Mouse (Mus musculus) hindbrain, postnatal 0 days (tissue): ENCODE measurements around the gene Mocs2. TPM values are rescaled to one million over a fixed set of nuclear protein-coding genes. Genes with fewer than 3 reads are reported as not detected.
A peak's percentile ranks its signal among the peaks of the same experiment; 100 is the strongest.

Source experiments
- ATAC-seq: fragments of 200-750 bp; cut with Nextera tagmentation; 2 replicates; pipeline ENCODE4 v1.8.0; 2017; ENCODE audit warnings: mild to moderate bottlenecking, moderate TSS enrichment, moderate library complexity
- DNase-seq: peaks from one replicate; pipeline ENCODE4 v3.0.0-alpha.2; 2015; ENCODE audit warnings: low spot score
- H3K27ac ChIP-seq: fragments of 300-500 bp; sonication (generic); 2 replicates; pipeline ENCODE4 v1.5.1; 2014; ENCODE audit warnings: mild to moderate bottlenecking
- H3K27me3 ChIP-seq: fragments of 300-500 bp; sonication (generic); 2 replicates; pipeline ENCODE4 v1.6.1; 2014; ENCODE audit warnings: low read length, mixed read lengths; ENCODE audit not compliant: insufficient read depth
- H3K36me3 ChIP-seq: fragments of 300-500 bp; sonication (generic); 2 replicates; pipeline ENCODE4 v1.6.1; 2014; ENCODE audit warnings: low read length, mixed read lengths; ENCODE audit not compliant: insufficient read depth
- H3K4me1 ChIP-seq: fragments of 300-500 bp; sonication (generic); 2 replicates; pipeline ENCODE4 v1.6.1; 2014; ENCODE audit warnings: antibody characterized with exemption, low read length, mixed read lengths; ENCODE audit not compliant: insufficient read depth
- H3K4me2 ChIP-seq: fragments of 300-500 bp; sonication (generic); 2 replicates; pipeline ENCODE4 v1.6.1; 2014; ENCODE audit warnings: low read depth, mild to moderate bottlenecking, low read length, moderate library complexity, mixed read lengths
- H3K4me3 ChIP-seq: fragments of 300-500 bp; sonication (generic); 2 replicates; pipeline ENCODE4 v1.5.1; 2014; ENCODE audit warnings: low read length
- H3K9ac ChIP-seq: fragments of 300-500 bp; sonication (generic); replicated peaks from 2 replicates; pipeline ENCODE4 v1.6.1; 2014; ENCODE audit warnings: mild to moderate bottlenecking, low read length, moderate library complexity, mixed read lengths
- H3K9me3 ChIP-seq: fragments of 300-500 bp; sonication (generic); 2 replicates; pipeline ENCODE4 v1.6.1; 2016; ENCODE audit warnings: low read length, mixed read lengths
- CTCF ChIP-seq: IDR thresholded peaks from 2 replicates; pipeline ENCODE4 v1.5.1; 2016; ENCODE audit warnings: antibody characterized with exemption, control low read depth, low read depth
- WGBS: fragments of 180-500 bp; shearing (Covaris S2); extraction: QIAGEN DNeasy Blood & Tissue Kit; methylation state at CpG from one replicate; pipeline ENCODE4 v1.1.7; 2014; 5-methylcytosine and 5-hydroxymethylcytosine counted together
- polyA plus RNA-seq: library from polyadenylated mRNA; unstranded; fragments of >200 nt; fragmentation: Nextera tagmentation; extraction: Ambion mirVana; gene quantifications from 2 replicates; pipeline ENCODE4 v1.2.1, GENCODE M21; 2015
- total RNA-seq: library from RNA; depleted of rRNA; stranded (reverse); fragments of >200 nt; gene quantifications from 2 replicates; pipeline ENCODE4 v1.2.3, GENCODE M21; 2014; rRNA removed

The Mocs2 gene
- 31.4 and 47.2 TPM in 2 replicates for total RNA-seq
- 142 and 147 TPM in 2 replicates for polyA plus RNA-seq

DNA sequence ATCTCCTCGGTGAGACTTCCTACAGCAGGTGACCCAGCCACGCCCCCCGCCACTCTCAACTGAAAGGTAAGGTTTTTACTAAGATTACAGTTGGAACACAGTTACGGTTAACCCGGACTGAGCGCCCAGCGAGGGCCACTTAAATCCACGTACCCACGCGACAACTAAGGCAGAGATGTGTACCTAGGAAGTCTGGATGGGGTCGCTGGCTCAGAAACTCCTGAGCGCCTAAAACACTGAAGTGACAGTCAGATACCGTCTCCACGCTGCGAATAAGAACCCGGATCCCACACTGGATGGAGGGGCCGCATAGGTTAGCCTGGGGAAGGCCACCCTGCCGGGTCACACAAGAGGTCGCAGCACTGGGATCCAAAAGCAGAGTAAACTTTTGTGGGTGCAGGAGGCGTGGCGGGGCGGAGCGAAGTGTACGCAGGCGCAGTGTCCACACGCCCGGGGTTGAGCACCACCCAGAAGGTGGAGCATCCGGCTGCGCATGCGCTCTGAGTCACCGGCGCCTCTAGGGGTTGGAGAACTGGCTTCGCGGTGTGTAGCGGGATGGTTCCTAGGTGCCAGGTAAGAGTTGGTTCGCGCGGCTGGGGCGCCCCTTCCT is at the start of gene Mocs2:
TSS of gene Mocs2 (plus strand) at position 486 of the 610 bp plus-strand sequence.
- Histone ChIP-seq H3K9me3 (no peaks in the 10 kb centered on the region), H3K27me3 (no peaks in the 10 kb centered on the region), H3K27ac (no peak within 1 kb of the TSS), H3K4me1 (no peaks in the 10 kb centered on the region), H3K4me3 (peak within 1 kb of the TSS; percentile 82), H3K36me3 (no peaks in the 10 kb centered on the region; the same call in 1 of the 2 replicates), H3K9ac (peak within 1 kb of the TSS; percentile 58), H3K4me2 (peak within 1 kb of the TSS; percentile 95)
- ATAC-seq, result peak; percentile 99
- peak; percentile 98 for DNase-seq
- WGBS, result under 1% methylated on average over 39 of the region's 39 CpGs
- peak; percentile 54 for TF ChIP-seq CTCF

DNA sequence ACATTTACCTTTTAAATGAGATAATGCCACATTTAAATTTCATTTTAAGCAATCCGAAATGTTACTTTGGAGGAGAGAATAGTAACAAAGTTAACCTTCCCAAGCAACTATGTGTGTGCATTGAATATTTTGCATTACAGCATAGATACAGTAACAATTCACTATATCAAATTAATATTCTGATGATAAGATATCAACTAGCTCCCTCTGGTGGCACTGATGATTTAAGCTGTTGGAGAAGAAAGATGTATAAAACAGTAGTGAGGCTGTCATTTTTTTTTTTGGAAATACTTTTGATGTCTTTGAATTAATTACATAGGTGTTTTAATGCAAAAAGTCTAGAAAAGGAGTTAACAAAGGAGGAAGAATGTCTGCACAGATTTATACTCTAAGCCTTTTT is 26.5 kb upstream of the Mocs2 start:
- no peak for ATAC-seq
- H3K4me3 ChIP-seq, result no peak overlapping the region
- TF ChIP-seq CTCF, result peak; percentile 66
- H3K9me3 ChIP-seq, result no peaks in the 10 kb centered on the region
- H3K27me3 ChIP-seq, result no peaks in the 10 kb centered on the region
- WGBS, result 80% methylated on average over 1 of the region's 1 CpGs
- H3K4me2 ChIP-seq, result no peak overlapping the region
- H3K27ac ChIP-seq, result no peak overlapping the region
- no peak overlapping the region for H3K9ac ChIP-seq
- peak; percentile 79 for DNase-seq
- H3K4me1 ChIP-seq, result no peaks in the 10 kb centered on the region
- H3K36me3 ChIP-seq, result no peaks in the 10 kb centered on the region

DNA sequence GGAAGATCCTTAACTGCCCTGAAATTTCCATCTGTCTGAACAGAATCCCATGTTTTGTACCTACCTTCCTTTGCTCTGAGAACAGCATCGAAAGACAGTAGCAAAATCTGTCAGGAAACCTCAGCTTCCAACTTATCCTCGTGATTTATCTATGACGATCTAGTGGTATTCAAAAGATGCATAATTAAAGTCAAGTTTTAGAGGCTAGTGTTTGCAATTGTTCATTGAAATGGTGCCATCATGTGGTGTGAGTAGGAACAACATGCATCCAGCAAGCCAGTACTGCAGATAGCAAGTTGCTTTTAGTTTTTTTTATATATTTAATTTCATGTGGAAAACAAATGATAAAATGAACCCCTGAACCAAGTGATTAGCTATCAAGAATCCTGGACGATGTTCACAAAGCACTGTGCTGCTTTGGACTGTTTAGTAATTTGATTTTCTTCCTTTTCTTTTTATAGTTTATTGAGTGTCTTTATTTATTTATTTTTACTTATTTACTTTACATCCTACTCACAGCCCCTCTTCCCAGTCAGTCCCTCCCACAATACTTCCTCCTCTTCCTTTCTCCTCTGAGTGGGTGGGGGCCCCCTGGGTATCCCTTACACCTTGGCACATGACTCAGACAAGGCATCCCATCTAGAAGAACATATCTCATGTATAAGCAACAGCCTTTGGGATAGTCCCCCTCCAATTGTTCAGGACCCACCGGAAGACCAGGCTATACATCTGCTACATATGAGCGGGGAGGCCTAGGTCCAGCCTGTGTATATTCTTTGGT is 24.6 kb upstream of the Mocs2 start:
- peak; percentile 81 for DNase-seq
- H3K4me1 ChIP-seq, result no peaks in the 10 kb centered on the region
- H3K9me3 ChIP-seq, result no peaks in the 10 kb centered on the region
- no peak overlapping the region for H3K4me3 ChIP-seq
- ATAC-seq, result peak; percentile 70
- 34% methylated on average over 6 of the region's 6 CpGs for WGBS
- H3K4me2 ChIP-seq, result no peak overlapping the region
- H3K9ac ChIP-seq, result no peak overlapping the region
- peak; percentile 79 for TF ChIP-seq CTCF
- no peak overlapping the region for H3K27ac ChIP-seq
- no peaks in the 10 kb centered on the region for H3K27me3 ChIP-seq
- no peaks in the 10 kb centered on the region for H3K36me3 ChIP-seq

DNA sequence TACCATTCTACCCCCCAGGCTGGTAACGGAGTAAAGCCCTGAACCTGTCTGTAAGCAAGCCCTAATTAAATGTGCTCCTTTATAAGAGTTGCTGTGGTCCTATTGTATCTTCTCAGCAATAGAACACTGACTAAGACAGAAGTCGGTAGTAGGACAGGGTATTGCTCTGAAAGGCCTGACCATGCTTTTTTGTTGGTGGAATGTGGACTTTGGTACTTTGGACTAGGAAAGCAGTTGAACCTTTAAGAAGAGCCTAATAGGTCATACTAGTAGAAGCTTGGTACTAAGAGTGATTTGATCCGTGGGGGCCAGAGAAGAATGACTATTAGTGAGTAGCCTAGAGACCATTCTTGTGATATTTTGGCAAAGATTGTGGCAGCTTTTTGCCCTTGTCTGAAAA is 16.2 kb upstream of the Mocs2 start:
- DNase-seq, result no peak
- H3K27ac ChIP-seq, result no peak overlapping the region
- H3K27me3 ChIP-seq, result no peaks in the 10 kb centered on the region
- no peak for TF ChIP-seq CTCF
- no peak for ATAC-seq
- no peak overlapping the region for H3K4me3 ChIP-seq
- no peaks in the 10 kb centered on the region for H3K36me3 ChIP-seq
- H3K4me2 ChIP-seq, result no peak overlapping the region
- no peak overlapping the region for H3K9ac ChIP-seq
- WGBS, result 74% methylated on average over 3 of the region's 3 CpGs
- H3K4me1 ChIP-seq, result no peaks in the 10 kb centered on the region
- no peaks in the 10 kb centered on the region for H3K9me3 ChIP-seq

DNA sequence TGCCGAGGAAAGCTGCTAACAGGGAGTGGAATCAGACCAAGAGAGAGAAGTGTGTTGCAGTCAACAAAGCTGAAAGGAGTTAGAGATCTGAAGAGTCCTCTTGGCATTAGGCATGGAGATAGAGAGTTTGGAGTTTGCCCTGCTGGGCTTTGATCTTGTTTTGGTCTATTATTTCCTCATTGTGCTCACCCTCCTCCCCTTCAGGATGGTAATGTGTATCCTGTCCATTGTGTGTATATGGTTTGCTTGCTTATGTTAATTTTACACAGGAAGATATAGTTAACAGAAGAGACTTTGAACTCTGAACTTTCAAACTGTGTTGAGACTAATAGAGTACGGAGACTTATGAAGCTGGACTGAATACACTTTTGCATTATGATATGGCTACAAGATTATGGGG is 15.1 kb upstream of the Mocs2 start:
- Histone ChIP-seq H3K9ac (no peak overlapping the region), H3K27me3 (no peaks in the 10 kb centered on the region), H3K4me1 (no peaks in the 10 kb centered on the region), H3K27ac (no peak overlapping the region), H3K4me2 (no peak overlapping the region), H3K9me3 (no peaks in the 10 kb centered on the region), H3K4me3 (no peak overlapping the region), H3K36me3 (no peaks in the 10 kb centered on the region)
- ATAC-seq (no peak), DNase-seq (no peak)
- 72% methylated on average over 2 of the region's 2 CpGs for WGBS
- no peak for TF ChIP-seq CTCF

DNA sequence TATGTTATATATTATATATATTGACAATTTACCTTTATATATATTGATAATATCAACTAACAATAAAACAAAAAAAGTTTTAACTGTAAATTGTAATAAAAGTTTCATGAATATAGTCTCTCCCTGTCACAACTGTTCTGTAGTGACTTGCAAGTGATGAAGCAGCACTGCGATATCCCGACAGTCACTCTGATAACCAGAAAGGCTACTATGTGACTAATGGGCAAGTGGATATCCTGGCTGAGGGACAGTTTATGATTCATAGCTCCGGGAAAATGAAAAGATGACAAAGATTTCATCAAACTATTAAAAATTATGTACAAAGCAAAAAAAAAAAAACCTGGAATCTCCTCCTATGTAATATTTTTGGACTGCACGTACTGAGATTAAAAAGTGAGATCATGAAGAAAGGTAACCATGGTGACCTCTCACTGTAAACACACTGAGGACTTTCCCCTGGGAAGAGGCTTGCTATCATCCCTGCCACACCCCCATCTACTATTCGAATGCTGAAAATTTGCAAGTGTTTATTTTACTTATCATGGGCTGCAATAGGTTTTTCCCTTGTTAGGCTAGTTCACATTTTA is 8.3 kb upstream of the Mocs2 start:
- Histone ChIP-seq H3K4me2 (no peak overlapping the region), H3K9me3 (no peaks in the 10 kb centered on the region), H3K27ac (no peak overlapping the region), H3K4me1 (no peaks in the 10 kb centered on the region), H3K9ac (no peak overlapping the region), H3K27me3 (no peaks in the 10 kb centered on the region), H3K4me3 (no peak overlapping the region), H3K36me3 (no peaks in the 10 kb centered on the region)
- no peak for ATAC-seq
- 80% methylated on average over 5 of the region's 5 CpGs for WGBS
- DNase-seq, result no peak
- no peak for TF ChIP-seq CTCF
